Mouse (Mus musculus): ENCODE data around the gene Npas4.
"Not testable (repeated sequence)": the region's sequence is repeated elsewhere in the genome, so short reads cannot be mapped to it uniquely, and the experiment has no call there.

Npas4 gene

GRCm38 (mm10) chr19:4990256-4990625 lies at the start of gene Npas4:
TSS of gene Npas4 (minus strand) at chr19:4990316.
- in situ Hi-C loops (cut with MboI; ENCODE audit: low pct_unique_long_range_greater_than_20kb in 1 of 2, low sequenced_read_pairs in 2 of 2, unreplicated experiment in 1 of 2) = loop anchor here in 1 of 2 experiments (25.0 kb wide), 2 partner anchors 353 to 503 kb away; partner anchors contain the start of genes 2010003K11Rik, Rce1 and Syt12

DNA sequence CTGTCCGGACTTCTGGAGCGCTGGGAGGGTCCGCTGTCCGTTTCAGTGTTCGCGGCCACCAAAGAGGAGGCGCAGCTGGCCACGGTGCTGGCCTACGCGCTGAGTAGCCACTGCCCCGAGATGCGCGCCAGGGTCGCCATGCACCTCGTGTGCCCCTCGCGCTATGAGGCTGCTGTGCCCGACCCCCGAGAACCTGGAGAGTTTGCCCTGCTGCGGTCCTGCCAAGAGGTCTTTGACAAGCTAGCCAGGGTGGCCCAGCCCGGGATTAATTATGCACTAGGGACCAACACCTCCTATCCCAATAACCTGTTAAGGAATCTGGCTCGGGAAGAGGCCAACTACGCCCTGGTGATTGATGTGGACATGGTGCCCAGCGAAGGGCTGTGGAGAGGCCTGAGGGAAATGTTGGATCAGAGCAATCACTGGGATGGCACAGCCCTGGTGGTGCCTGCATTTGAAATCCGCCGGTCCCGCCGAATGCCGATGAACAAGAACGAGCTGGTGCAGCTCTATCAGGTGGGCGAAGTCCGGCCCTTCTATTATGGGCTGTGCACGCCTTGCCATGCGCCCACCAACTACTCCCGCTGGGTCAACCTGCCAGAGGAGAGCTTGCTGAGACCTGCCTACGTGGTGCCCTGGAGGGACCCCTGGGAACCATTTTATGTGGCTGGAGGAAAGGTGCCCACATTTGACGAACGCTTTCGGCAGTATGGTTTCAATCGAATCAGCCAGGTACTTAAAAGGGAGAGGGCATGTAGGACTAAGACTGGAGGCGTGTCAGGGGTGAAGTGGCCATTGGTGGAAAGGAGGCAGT lies 49.4 kb upstream of the Npas4 start:
- in situ Hi-C loops (cut with MboI; ENCODE audit: low pct_unique_long_range_greater_than_20kb in 1 of 2, low sequenced_read_pairs in 2 of 2, unreplicated experiment in 1 of 2) = no loop called here

DNA sequence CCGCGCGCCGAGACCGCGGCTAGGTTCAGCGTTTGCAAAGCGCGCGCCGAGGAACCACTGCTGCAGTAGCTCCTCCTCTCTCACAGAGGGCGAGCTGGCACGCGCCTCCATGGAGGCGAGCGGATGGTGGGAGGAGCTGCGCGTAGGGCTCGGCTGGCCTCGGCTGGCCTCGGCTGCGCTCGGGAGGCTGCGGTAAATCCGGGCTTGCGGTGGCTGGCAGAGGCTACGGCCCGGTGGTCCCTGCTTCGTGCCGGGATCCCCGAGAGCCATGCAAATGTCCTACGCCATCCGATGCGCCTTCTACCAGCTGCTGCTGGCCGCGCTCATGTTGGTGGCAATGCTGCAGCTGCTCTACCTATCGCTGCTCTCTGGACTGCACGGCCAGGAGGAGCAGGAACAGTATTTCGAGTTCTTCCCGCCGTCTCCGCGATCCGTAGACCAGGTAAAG lies 48.6 kb upstream of the Npas4 start, which contains the start of the genes B4gat1 and AC124502.3:
TSS of gene B4gat1 (plus strand) at position 118 of the 448 bp plus-strand sequence.
TSS of gene AC124502.3 (plus strand) at position 183 of the 448 bp plus-strand sequence.
- in situ Hi-C loops (cut with MboI; ENCODE audit: low pct_unique_long_range_greater_than_20kb in 1 of 2, low sequenced_read_pairs in 2 of 2, unreplicated experiment in 1 of 2) = no loop called here

GRCm38 (mm10) chr19:5037678-5038571 lies 47.8 kb upstream of the Npas4 start:
- in situ Hi-C loops (cut with MboI; ENCODE audit: low pct_unique_long_range_greater_than_20kb in 1 of 2, low sequenced_read_pairs in 2 of 2, unreplicated experiment in 1 of 2) = no loop called here

GRCm38 (mm10) chr19:5036577-5036976 lies 46.5 kb upstream of the Npas4 start:
- in situ Hi-C loops (cut with MboI; ENCODE audit: low pct_unique_long_range_greater_than_20kb in 1 of 2, low sequenced_read_pairs in 2 of 2, unreplicated experiment in 1 of 2) = no loop called here

- in situ Hi-C loops (cut with MboI; ENCODE audit: low pct_unique_long_range_greater_than_20kb in 1 of 2, low sequenced_read_pairs in 2 of 2, unreplicated experiment in 1 of 2) = no loop called here
These were observed 42.6 kb upstream of the Npas4 start for GRCm38 (mm10) chr19:5032686-5033085.

DNA sequence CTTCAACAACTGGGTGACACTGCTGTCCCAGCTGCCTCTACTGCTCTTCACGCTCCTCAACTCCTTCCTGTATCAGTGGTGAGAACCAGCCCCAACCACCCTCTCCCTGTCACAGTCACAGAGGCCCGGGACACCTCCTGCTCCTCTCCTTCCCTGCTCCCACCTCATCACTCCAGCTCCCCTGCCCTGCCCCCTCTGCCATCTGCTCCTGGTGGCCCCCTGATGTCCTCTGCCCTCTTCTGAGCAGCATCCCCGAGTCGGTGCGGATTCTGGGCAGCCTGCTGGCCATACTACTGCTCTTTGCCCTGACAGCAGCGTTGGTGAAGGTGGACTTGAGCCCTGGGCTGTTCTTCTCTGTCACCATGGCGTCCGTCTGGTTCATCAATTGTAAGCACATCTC lies 36.0 kb upstream of the Npas4 start:
- in situ Hi-C loops (cut with MboI; ENCODE audit: low pct_unique_long_range_greater_than_20kb in 1 of 2, low sequenced_read_pairs in 2 of 2, unreplicated experiment in 1 of 2) = no loop called here

- in situ Hi-C loops (cut with MboI; ENCODE audit: low pct_unique_long_range_greater_than_20kb in 1 of 2, low sequenced_read_pairs in 2 of 2, unreplicated experiment in 1 of 2) = no loop called here
These were observed 33.7 kb upstream of the Npas4 start, which contains the start of gene Slc29a2 for GRCm38 (mm10) chr19:5023621-5024479. TSS of gene Slc29a2 (plus strand) at chr19:5023860.

GRCm38 (mm10) chr19:5021416-5021815 lies 31.3 kb upstream of the Npas4 start:
- in situ Hi-C loops (cut with MboI; ENCODE audit: low pct_unique_long_range_greater_than_20kb in 1 of 2, low sequenced_read_pairs in 2 of 2, unreplicated experiment in 1 of 2) = no loop called here

DNA sequence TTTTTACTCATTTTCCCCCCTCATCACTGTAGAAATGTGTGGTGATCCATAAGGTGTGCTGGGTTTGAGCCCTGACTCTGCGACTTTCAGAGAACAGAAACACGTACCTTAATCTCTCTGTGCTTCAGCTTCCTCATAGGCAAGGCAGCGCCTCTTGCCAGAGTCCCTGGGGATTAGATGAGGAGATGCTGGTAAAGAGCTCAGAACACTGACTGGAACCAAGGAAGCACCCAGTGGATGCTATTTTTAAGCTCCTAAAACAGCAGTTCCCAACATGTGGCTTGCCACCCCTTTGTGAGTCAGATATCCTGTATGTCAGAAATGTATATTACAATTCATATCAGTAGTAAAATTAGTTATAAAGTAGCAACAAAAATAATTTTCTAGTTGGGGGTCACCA lies 28.1 kb upstream of the Npas4 start:
- in situ Hi-C loops (cut with MboI; ENCODE audit: low pct_unique_long_range_greater_than_20kb in 1 of 2, low sequenced_read_pairs in 2 of 2, unreplicated experiment in 1 of 2) = no loop called here

DNA sequence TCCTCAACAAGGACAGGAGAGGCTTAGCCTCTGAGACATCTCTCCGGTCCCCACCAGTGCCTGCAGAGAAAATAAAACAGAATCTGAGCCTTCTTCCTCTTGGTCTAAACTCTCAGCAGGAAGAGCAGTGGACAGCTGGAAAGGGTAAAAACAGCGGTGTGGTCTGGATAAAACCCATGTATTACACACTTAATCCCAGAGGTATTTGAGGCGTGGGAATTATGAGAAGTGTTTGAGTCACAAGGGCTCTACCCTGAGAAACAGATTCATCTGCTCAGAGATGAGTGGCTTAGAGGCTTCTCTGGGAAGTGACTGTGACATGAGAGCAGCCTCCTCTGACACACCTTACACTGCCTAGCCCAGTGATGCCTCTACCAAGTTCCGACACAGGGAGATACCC lies 27.5 kb upstream of the Npas4 start:
- in situ Hi-C loops (cut with MboI; ENCODE audit: low pct_unique_long_range_greater_than_20kb in 1 of 2, low sequenced_read_pairs in 2 of 2, unreplicated experiment in 1 of 2) = no loop called here

- in situ Hi-C loops (cut with MboI; ENCODE audit: low pct_unique_long_range_greater_than_20kb in 1 of 2, low sequenced_read_pairs in 2 of 2, unreplicated experiment in 1 of 2) = no loop called here
These were observed 26.7 kb upstream of the Npas4 start for GRCm38 (mm10) chr19:5016782-5017181.

- in situ Hi-C loops (cut with MboI; ENCODE audit: low pct_unique_long_range_greater_than_20kb in 1 of 2, low sequenced_read_pairs in 2 of 2, unreplicated experiment in 1 of 2) = no loop called here
These were observed 26.2 kb upstream of the Npas4 start for GRCm38 (mm10) chr19:5016221-5016742.

- in situ Hi-C loops (cut with MboI; ENCODE audit: low pct_unique_long_range_greater_than_20kb in 1 of 2, low sequenced_read_pairs in 2 of 2, unreplicated experiment in 1 of 2) = no loop called here
These were observed 24.9 kb upstream of the Npas4 start for GRCm38 (mm10) chr19:5014961-5015398.

DNA sequence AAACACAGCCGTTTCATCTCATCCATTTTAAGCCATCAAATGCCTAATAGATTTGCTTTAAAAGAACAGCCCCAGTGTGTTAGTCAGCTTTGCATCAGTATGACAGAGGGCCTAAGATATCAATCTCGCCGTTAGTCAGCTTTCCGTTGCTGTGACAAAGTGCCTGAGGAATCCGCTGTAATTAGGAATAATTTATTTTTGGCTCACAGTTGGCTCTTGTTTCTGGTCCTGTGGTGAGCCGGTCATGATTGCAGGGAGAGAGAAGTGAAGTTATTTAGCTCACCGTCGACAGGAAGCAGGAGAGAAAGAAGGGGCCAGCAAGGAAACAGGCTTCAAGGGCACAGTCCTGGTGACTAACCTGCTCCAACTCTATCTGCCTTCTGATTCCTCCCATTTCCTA lies 23.0 kb upstream of the Npas4 start:
- in situ Hi-C loops (cut with MboI; ENCODE audit: low pct_unique_long_range_greater_than_20kb in 1 of 2, low sequenced_read_pairs in 2 of 2, unreplicated experiment in 1 of 2) = no loop called here

DNA sequence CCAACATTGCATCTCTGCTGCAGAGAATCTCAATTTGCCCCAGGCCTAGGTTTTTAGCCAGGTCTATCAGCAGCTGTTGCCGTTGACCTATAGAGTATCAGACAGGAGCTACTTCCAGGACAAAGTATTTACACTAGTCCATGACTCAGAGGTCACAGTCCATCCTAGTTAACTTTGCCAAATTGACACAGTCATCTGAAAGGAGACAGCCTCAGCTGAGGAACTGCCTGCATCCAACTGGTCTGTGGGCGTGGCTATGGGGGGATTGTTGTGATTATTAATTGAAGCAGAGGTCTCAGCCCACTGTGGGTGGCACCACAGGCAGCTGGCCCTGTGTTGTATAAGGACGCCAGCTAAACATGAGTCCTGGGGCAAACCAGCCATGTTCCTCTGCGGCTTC lies 14.8 kb upstream of the Npas4 start:
- in situ Hi-C loops (cut with MboI; ENCODE audit: low pct_unique_long_range_greater_than_20kb in 1 of 2, low sequenced_read_pairs in 2 of 2, unreplicated experiment in 1 of 2) = no loop called here

DNA sequence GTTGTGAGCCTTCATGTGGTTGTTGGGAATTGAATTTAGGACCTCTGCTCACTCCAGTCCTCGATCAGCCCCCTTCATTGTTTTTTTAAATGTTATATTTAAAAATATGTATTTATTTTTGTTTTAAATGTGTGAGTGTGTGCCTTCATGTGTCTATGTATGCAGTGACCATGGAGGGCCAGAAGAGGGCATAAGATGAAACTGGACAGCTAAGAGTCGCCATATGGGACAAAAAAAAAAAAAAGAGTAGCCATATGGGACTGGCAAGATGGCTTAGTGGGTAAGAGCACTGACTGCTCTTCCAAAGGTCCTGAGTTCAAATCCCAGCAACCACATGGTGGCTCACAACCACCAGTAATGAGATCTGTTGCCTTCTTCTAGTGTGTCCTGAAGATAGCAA lies 13.5 kb upstream of the Npas4 start:
- in situ Hi-C loops (cut with MboI; ENCODE audit: low pct_unique_long_range_greater_than_20kb in 1 of 2, low sequenced_read_pairs in 2 of 2, unreplicated experiment in 1 of 2) = not testable (repeated sequence)

All from mouse embryonic stem cell (cell line).